Mouse (Mus musculus) heart, postnatal 25 days (tissue): Measurements from ENCODE around the gene Ninj2. TPM values are rescaled to one million over a fixed set of nuclear protein-coding genes. Genes with fewer than 3 reads are reported as not detected.

ENCODE experiments used
- DNase-seq: peaks from one replicate; pipeline ENCODE4 v3.0.0; 2022; ENCODE audit warnings: low spot score
- intact Hi-C: fragments of 180-260 bp; cut with DNase I; formaldehyde crosslinking; loops from one replicate; pipeline ENCODE4 v1.15.1; 2025
- total RNA-seq, 2 experiments: library from RNA; stranded (reverse); gene quantifications; 2 replicates each; pipeline ENCODE4 v1.2.3; 2021

The Ninj2 gene
- total RNA-seq, 2 experiments from 2014 or later, result not detected

GRCm38 (mm10) chr6:120172294-120173017 is 79.3 kb downstream of the Ninj2 start:
- intact Hi-C loops, result no loop called here

GRCm38 (mm10) chr6:120174028-120174601 is 81.0 kb downstream of the Ninj2 start:
- intact Hi-C loops, result no loop called here
- no peak for DNase-seq

More at GRCm38 (mm10) chr6:120172294-120173017, 79.3 kb downstream of the Ninj2 start:
- DNase-seq, result no peak

- intact Hi-C loops, result no loop called here
- peak; percentile 77 for DNase-seq
Measured at GRCm38 (mm10) chr6:120174602-120175115, 81.5 kb downstream of the Ninj2 start.

- DNase-seq, result no peak
- intact Hi-C loops, result no loop called here
Measured at GRCm38 (mm10) chr6:120175650-120176049, 82.5 kb downstream of the Ninj2 start.

- no peak for DNase-seq
- intact Hi-C loops, result no loop called here
Measured at GRCm38 (mm10) chr6:120179044-120179755, 86.0 kb downstream of the Ninj2 start.

GRCm38 (mm10) chr6:120179756-120180206 is 86.6 kb downstream of the Ninj2 start:
- intact Hi-C loops, result no loop called here
- no peak for DNase-seq

GRCm38 (mm10) chr6:120180492-120180891 is 87.3 kb downstream of the Ninj2 start:
- DNase-seq, result no peak
- intact Hi-C loops, result no loop called here

- DNase-seq, result no peak
- intact Hi-C loops, result no loop called here
Measured at GRCm38 (mm10) chr6:120182160-120182559, 89.0 kb downstream of the Ninj2 start.

GRCm38 (mm10) chr6:120183771-120184170 is 90.6 kb downstream of the Ninj2 start:
- no peak for DNase-seq
- intact Hi-C loops, result no loop called here

GRCm38 (mm10) chr6:120185012-120185730 is 92.0 kb downstream of the Ninj2 start:
- DNase-seq, result no peak
- intact Hi-C loops, result no loop called here

- intact Hi-C loops, result no loop called here
- no peak for DNase-seq
Measured at GRCm38 (mm10) chr6:120185756-120186155, 92.6 kb downstream of the Ninj2 start.

GRCm38 (mm10) chr6:120186594-120186993 is 93.4 kb downstream of the Ninj2 start:
- no peak for DNase-seq
- intact Hi-C loops, result no loop called here

- intact Hi-C loops, result loop anchor here (2.0 kb wide), 1 partner anchor 37 kb away; no protein-coding TSS in a partner anchor
- no peak for DNase-seq
Measured at GRCm38 (mm10) chr6:120187587-120188176, 94.5 kb downstream of the Ninj2 start.

GRCm38 (mm10) chr6:120188376-120189235 is 95.5 kb downstream of the Ninj2 start:
- DNase-seq, result no peak
- intact Hi-C loops, result loop anchor here (2.0 kb wide), 1 partner anchor 38 kb away; no protein-coding TSS in a partner anchor

- intact Hi-C loops, result loop anchor here (2.0 kb wide), 1 partner anchor 38 kb away; no protein-coding TSS in a partner anchor
Measured at GRCm38 (mm10) chr6:120189287-120189686, 96.1 kb downstream of the Ninj2 start.

GRCm38 (mm10) chr6:120190365-120190764 is 97.2 kb downstream of the Ninj2 start:
- DNase-seq, result no peak
- intact Hi-C loops, result no loop called here

More at GRCm38 (mm10) chr6:120189287-120189686, 96.1 kb downstream of the Ninj2 start:
- no peak for DNase-seq

- intact Hi-C loops, result no loop called here
- peak; percentile 48 for DNase-seq
Measured at GRCm38 (mm10) chr6:120190912-120191311, 97.8 kb downstream of the Ninj2 start.

GRCm38 (mm10) chr6:120191396-120192170 is 98.4 kb downstream of the Ninj2 start:
- no peak for DNase-seq

More at GRCm38 (mm10) chr6:120191396-120192170, 98.4 kb downstream of the Ninj2 start:
- intact Hi-C loops, result loop anchor here (2.0 kb wide), 1 partner anchor 77 kb away; no protein-coding TSS in a partner anchor
